8 mouse cellular contexts compared by ENCODE assay signal in the genomic region with DNA sequence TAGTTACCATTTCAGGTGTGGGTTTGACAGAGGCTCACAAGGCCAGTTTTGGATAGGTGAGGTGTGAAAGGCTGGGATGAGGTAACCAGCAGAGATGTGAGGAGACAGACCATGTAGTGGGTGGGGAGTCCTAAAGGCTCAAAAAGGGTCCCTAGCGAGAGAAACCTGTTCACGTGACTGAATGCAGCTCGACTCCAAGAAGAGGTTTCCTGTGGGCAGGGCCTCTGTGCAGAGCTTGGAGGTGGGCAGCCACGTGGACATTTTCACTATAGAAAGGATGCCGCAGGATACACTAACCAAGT. TPM values are rescaled to one million over a fixed set of nuclear protein-coding genes. Genes with fewer than 3 reads are reported as not detected.
DNase-seq lines count a peak whose midpoint lies in the region; ATAC-seq and TF ChIP-seq lines count a peak whose summit lies in the region.

No protein-coding gene starts in this region.

- no peaks in the 10 kb centered on the region; the same call in 1 of the 2 replicates for H3K79me2 ChIP-seq in MEL (ENCODE audit: control insufficient read depth, insufficient read depth, low read length, poor library complexity)

- no peaks in the 10 kb centered on the region for H3K27me3 ChIP-seq in heart, embryonic 16.5 days (ENCODE audit: control insufficient read depth, insufficient read depth, low read length)
- no peaks in the 10 kb centered on the region for H3K27me3 ChIP-seq in MEL (ENCODE audit: control insufficient read depth in 1 of 2, insufficient read depth in 2 of 2, low read length in 2 of 2)
- no peaks in the 10 kb centered on the region for H3K27me3 ChIP-seq in hindbrain, embryonic 10.5 days (ENCODE audit: insufficient read depth, poor library complexity, severe bottlenecking)
- H3K27me3 ChIP-seq in midbrain, embryonic 10.5 days (ENCODE audit: low read depth, poor library complexity, severe bottlenecking): no peaks in the 10 kb centered on the region

- no peak overlapping the region for H3K27ac ChIP-seq in heart, embryonic 16.5 days (ENCODE audit: low read length)
- H3K27ac ChIP-seq in MEL (ENCODE audit: control insufficient read depth, low read depth, low read length): no peak overlapping the region
- peak overlapping the region; percentile 95; the same call in 1 of the 2 replicates for H3K27ac ChIP-seq in hindbrain, embryonic 10.5 days
- H3K27ac ChIP-seq in midbrain, embryonic 10.5 days (replicated peaks): peak overlapping the region; percentile 93

- TF ChIP-seq EP300 in MEL (IDR thresholded peaks at IDR 0.05; ENCODE audit: low read depth in 1 of 2, low read length in 2 of 2): no peak

- no peak for TF ChIP-seq POLR2A in MEL (IDR thresholded peaks at IDR 0.05; ENCODE audit: control insufficient read depth in 1 of 2, insufficient read depth in 1 of 2, low read depth in 1 of 2, low read length in 2 of 2, poor library complexity in 1 of 2)

- no peaks in the 10 kb centered on the region for H3K9me3 ChIP-seq in heart, embryonic 16.5 days (replicated peaks; ENCODE audit: control insufficient read depth, low read length)
- H3K9me3 ChIP-seq in MEL (replicated peaks; ENCODE audit: insufficient read depth, low read length): no peaks in the 10 kb centered on the region
- H3K9me3 ChIP-seq in hindbrain, embryonic 10.5 days: no peaks in the 10 kb centered on the region
- no peaks in the 10 kb centered on the region for H3K9me3 ChIP-seq in midbrain, embryonic 10.5 days (replicated peaks)

- H3K4me1 ChIP-seq in heart, embryonic 16.5 days (ENCODE audit: control insufficient read depth, insufficient read depth, low read length): peaks cover 11% of the 10 kb centered on the region
- peaks cover 0 to 4% of the 10 kb centered on the region in 2 experiments; a peak in 1 of 4 replicates for H3K4me1 ChIP-seq in MEL (ENCODE audit: control insufficient read depth in 1 of 2, insufficient read depth in 2 of 2, low read length in 2 of 2)
- peaks cover 18% of the 10 kb centered on the region for H3K4me1 ChIP-seq in hindbrain, embryonic 10.5 days (replicated peaks)
- peaks cover 19% of the 10 kb centered on the region for H3K4me1 ChIP-seq in midbrain, embryonic 10.5 days

- TF ChIP-seq CTCF in MEL (IDR thresholded peaks at IDR 0.05 in 2 of 3, conservative IDR thresholded peaks at IDR 0.05 in 1 of 3; ENCODE audit: control insufficient read depth in 1 of 3, insufficient read depth in 1 of 3, low read depth in 2 of 3, low read length in 3 of 3, poor library complexity in 1 of 3, severe bottlenecking in 1 of 3): no peak

- H3K4me2 ChIP-seq in heart, embryonic 16.5 days (ENCODE audit: low read depth, low read length): peak overlapping the region; percentile 90

- H3K4me3 ChIP-seq in heart, embryonic 16.5 days (ENCODE audit: low read length): peak overlapping the region; percentile 69
- H3K4me3 ChIP-seq in MEL (ENCODE audit: control insufficient read depth in 1 of 2, insufficient read depth in 1 of 2, low read depth in 2 of 2, low read length in 2 of 2): peak overlapping the region; percentile 44 to 81
- H3K4me3 ChIP-seq in hindbrain, embryonic 10.5 days: peak overlapping the region; percentile 84
- H3K4me3 ChIP-seq in midbrain, embryonic 10.5 days: peak overlapping the region; percentile 83

- intact Hi-C loops in heart, postnatal 10 days (cut with DNase I): loop anchor here (5.0 kb wide), 1 partner anchor 142 kb away; the partner anchor contains the start of gene Sectm1b

- no peak for ATAC-seq in heart, embryonic 16.5 days (replicated peaks; ENCODE audit: extremely low read depth, insufficient read depth, low FRiP score)
- no peak for ATAC-seq in inflammation-experienced regulatory T-cells, adult 6 months

- WGBS in heart, embryonic 16.5 days: 0% methylated on average over 5 of the region's 5 CpGs
- 0% methylated on average over 5 of the region's 5 CpGs for WGBS in hindbrain, embryonic 10.5 days
- 0% methylated on average over 5 of the region's 5 CpGs for WGBS in midbrain, embryonic 10.5 days

- H3K36me3 ChIP-seq in heart, embryonic 16.5 days (ENCODE audit: control insufficient read depth, insufficient read depth): peaks cover 6% of the 10 kb centered on the region; the same call in 1 of the 2 replicates
- peaks cover 0 to 2% of the 10 kb centered on the region in 2 experiments; a peak in 1 of 4 replicates for H3K36me3 ChIP-seq in MEL (ENCODE audit: control insufficient read depth in 1 of 2, insufficient read depth in 2 of 2, low read length in 2 of 2)
- H3K36me3 ChIP-seq in hindbrain, embryonic 10.5 days: peaks cover 16% of the 10 kb centered on the region
- H3K36me3 ChIP-seq in midbrain, embryonic 10.5 days: peaks cover 14% of the 10 kb centered on the region

- DNase-seq in heart, postnatal 10 days: no peak
- DNase-seq in MEL (ENCODE audit: low read depth, low spot score): no peak
- no peak for DNase-seq in hindbrain, embryonic 10.5 days (ENCODE audit: low spot score)
- no peak for DNase-seq in midbrain, embryonic 10.5 days (ENCODE audit: low spot score)
- no peak for DNase-seq in right cerebral cortex, postnatal 25 days
- DNase-seq in urinary bladder, postnatal 14 days (ENCODE audit: low spot score): no peak

- no peak for TF ChIP-seq RAD21 in MEL (IDR thresholded peaks at IDR 0.05; ENCODE audit: low read depth, low read length)

- H3K9ac ChIP-seq in heart, embryonic 16.5 days (ENCODE audit: low read length): no peak overlapping the region
- no peak overlapping the region for H3K9ac ChIP-seq in MEL (ENCODE audit: control insufficient read depth, low read depth, low read length, poor library complexity, severe bottlenecking)

TF ChIP-seq in MEL, 35 proteins besides CTCF, POLR2A, EP300 and RAD21 (continues in another document):
- peak; percentile 51; the same call in 1 of the 2 replicates for TF ChIP-seq BHLHE40 (IDR thresholded peaks at IDR 0.05; ENCODE audit: borderline replicate concordance, low read depth, low read length)
- TF ChIP-seq MYC (IDR thresholded peaks at IDR 0.05; ENCODE audit: low read depth, low read length): peak; percentile 87; the same call in 1 of the 2 replicates
- peak in 1 of 2 experiments; percentile 45; a peak in 1 of 4 replicates for TF ChIP-seq USF2 (IDR thresholded peaks at IDR 0.05; ENCODE audit: borderline replicate concordance in 1 of 2, insufficient read depth in 1 of 2, low read depth in 1 of 2, low read length in 2 of 2)

RNA-seq across cellular contexts. Expression of gene Hexdc, which starts 0.4 kb away (rescaled TPM):
- polyA plus RNA-seq in heart, embryonic 16.5 days (2015; fragmentation: Nextera tagmentation; extraction: Ambion mirVana): 9.1 and 9.3 TPM in 2 replicates
- total RNA-seq in heart, postnatal 10 days (2021): 10 to 100 TPM; 12.7 to 15.1 TPM
- 6.4 and 7.1 TPM in 2 replicates for total RNA-seq in MEL (2012; rRNA removed)
- polyA plus RNA-seq in MEL (2012; ENCODE audit: insufficient read depth in 1 of 2, insufficient read length in 2 of 2, low read depth in 1 of 2, low replicate concordance in 2 of 2, missing spikeins in 1 of 2): 1 to 10 TPM in 1 of 2 experiments, not detected in 1; 9.0 TPM
- 5.2 and 8.2 TPM in 2 replicates for polyA plus RNA-seq in hindbrain, embryonic 10.5 days (2016; fragmentation: Nextera tagmentation; extraction: Ambion mirVana)
- polyA plus RNA-seq in midbrain, embryonic 10.5 days (2016; fragmentation: Nextera tagmentation; extraction: Ambion mirVana): 5.1 and 6.6 TPM in 2 replicates
- 1 to 10 TPM in 2 of 3 experiments, under 1 TPM in 1; 0.86 to 2.7 (median 1.5) TPM for polyA plus RNA-seq in inflammation-experienced regulatory T-cells, adult 6 months (2017; shearing (Covaris generic))

RNA-seq across cellular contexts. Expression of gene Ogfod3, which starts 0.7 kb away (rescaled TPM):
- polyA plus RNA-seq in heart, embryonic 16.5 days (2015; fragmentation: Nextera tagmentation; extraction: Ambion mirVana): 28.2 and 32.7 TPM in 2 replicates
- total RNA-seq in heart, postnatal 10 days (2021): 10 to 100 TPM; 18.3 to 19.4 TPM
- 10.1 and 12.7 TPM in 2 replicates for total RNA-seq in MEL (2012; rRNA removed)
- polyA plus RNA-seq in MEL (2012; ENCODE audit: insufficient read depth in 1 of 2, insufficient read length in 2 of 2, low read depth in 1 of 2, low replicate concordance in 2 of 2, missing spikeins in 1 of 2): 10 to 100 TPM in 1 of 2 experiments, not detected in 1; 12.3 TPM
- 21.2 and 22.7 TPM in 2 replicates for polyA plus RNA-seq in hindbrain, embryonic 10.5 days (2016; fragmentation: Nextera tagmentation; extraction: Ambion mirVana)
- 23.8 and 25.9 TPM in 2 replicates for polyA plus RNA-seq in midbrain, embryonic 10.5 days (2016; fragmentation: Nextera tagmentation; extraction: Ambion mirVana)
- polyA plus RNA-seq in inflammation-experienced regulatory T-cells, adult 6 months (2017; shearing (Covaris generic)): 1 to 10 TPM; 3.2 to 7.3 (median 5.3) TPM

RNA-seq across cellular contexts. Expression of gene Cybc1, which starts 25.3 kb away (rescaled TPM):
- 24.5 and 27.1 TPM in 2 replicates for polyA plus RNA-seq in heart, embryonic 16.5 days (2015; fragmentation: Nextera tagmentation; extraction: Ambion mirVana)
- 10 to 100 TPM in 1 of 2 experiments, 1 to 10 TPM in 1; 9.3 to 12.6 TPM for total RNA-seq in heart, postnatal 10 days (2021)
- total RNA-seq in MEL (2012; rRNA removed): 42.5 and 46.1 TPM in 2 replicates
- 10 to 100 TPM in 1 of 2 experiments, not detected in 1; 43.6 TPM for polyA plus RNA-seq in MEL (2012; ENCODE audit: insufficient read depth in 1 of 2, insufficient read length in 2 of 2, low read depth in 1 of 2, low replicate concordance in 2 of 2, missing spikeins in 1 of 2)
- 36.1 and 42.0 TPM in 2 replicates for polyA plus RNA-seq in hindbrain, embryonic 10.5 days (2016; fragmentation: Nextera tagmentation; extraction: Ambion mirVana)
- polyA plus RNA-seq in midbrain, embryonic 10.5 days (2016; fragmentation: Nextera tagmentation; extraction: Ambion mirVana): 35.2 and 39.0 TPM in 2 replicates
- polyA plus RNA-seq in inflammation-experienced regulatory T-cells, adult 6 months (2017; shearing (Covaris generic)): 10 to 100 TPM; 78.0 to 95.8 (median 86.5) TPM

RNA-seq across cellular contexts. Expression of gene Narf, which starts 33.2 kb away (rescaled TPM):
- 64.9 and 68.4 TPM in 2 replicates for polyA plus RNA-seq in heart, embryonic 16.5 days (2015; fragmentation: Nextera tagmentation; extraction: Ambion mirVana)
- total RNA-seq in heart, postnatal 10 days (2021): 10 to 100 TPM; 75.8 to 93.3 TPM
- 31.9 and 45.3 TPM in 2 replicates for total RNA-seq in MEL (2012; rRNA removed)
- 10 to 100 TPM in 1 of 2 experiments, not detected in 1; 44.9 TPM for polyA plus RNA-seq in MEL (2012; ENCODE audit: insufficient read depth in 1 of 2, insufficient read length in 2 of 2, low read depth in 1 of 2, low replicate concordance in 2 of 2, missing spikeins in 1 of 2)
- polyA plus RNA-seq in hindbrain, embryonic 10.5 days (2016; fragmentation: Nextera tagmentation; extraction: Ambion mirVana): 54.6 and 72.9 TPM in 2 replicates
- 59.3 and 71.0 TPM in 2 replicates for polyA plus RNA-seq in midbrain, embryonic 10.5 days (2016; fragmentation: Nextera tagmentation; extraction: Ambion mirVana)
- 10 to 100 TPM; 19.6 to 28.6 (median 23.6) TPM for polyA plus RNA-seq in inflammation-experienced regulatory T-cells, adult 6 months (2017; shearing (Covaris generic))

RNA-seq across cellular contexts. Expression of gene Uts2r, which starts 43.7 kb away (rescaled TPM):
- 0.24 TPM in 1 of 2 replicates, not detected in the other for polyA plus RNA-seq in heart, embryonic 16.5 days (2015; fragmentation: Nextera tagmentation; extraction: Ambion mirVana)
- total RNA-seq in heart, postnatal 10 days (2021): under 1 TPM; 0.24 to 0.35 TPM
- total RNA-seq in MEL (2012; rRNA removed): not detected in 2 replicates
- not detected for polyA plus RNA-seq in MEL (2012; ENCODE audit: insufficient read depth in 1 of 2, insufficient read length in 2 of 2, low read depth in 1 of 2, low replicate concordance in 2 of 2, missing spikeins in 1 of 2)
- 0.12 TPM in 2 replicates for polyA plus RNA-seq in hindbrain, embryonic 10.5 days (2016; fragmentation: Nextera tagmentation; extraction: Ambion mirVana)
- polyA plus RNA-seq in midbrain, embryonic 10.5 days (2016; fragmentation: Nextera tagmentation; extraction: Ambion mirVana): 0.06 TPM in 1 of 2 replicates, not detected in the other
- not detected for polyA plus RNA-seq in inflammation-experienced regulatory T-cells, adult 6 months (2017; shearing (Covaris generic))

Comparison
In these comparisons a context has a peak if more than half of its experiments do, and no peak if none do; other contexts are left out.
1. H3K27ac ChIP-seq: peak in hindbrain, embryonic 10.5 days (single experiment) and midbrain, embryonic 10.5 days (single experiment); none in heart, embryonic 16.5 days (single experiment) and MEL (single experiment).
2. Peak in every context shown above with its lines, with median percentiles within 50 percentile points of each other: H3K4me3 ChIP-seq.